ENCODE assay signal across 8 mouse cellular contexts in the genomic region with DNA sequence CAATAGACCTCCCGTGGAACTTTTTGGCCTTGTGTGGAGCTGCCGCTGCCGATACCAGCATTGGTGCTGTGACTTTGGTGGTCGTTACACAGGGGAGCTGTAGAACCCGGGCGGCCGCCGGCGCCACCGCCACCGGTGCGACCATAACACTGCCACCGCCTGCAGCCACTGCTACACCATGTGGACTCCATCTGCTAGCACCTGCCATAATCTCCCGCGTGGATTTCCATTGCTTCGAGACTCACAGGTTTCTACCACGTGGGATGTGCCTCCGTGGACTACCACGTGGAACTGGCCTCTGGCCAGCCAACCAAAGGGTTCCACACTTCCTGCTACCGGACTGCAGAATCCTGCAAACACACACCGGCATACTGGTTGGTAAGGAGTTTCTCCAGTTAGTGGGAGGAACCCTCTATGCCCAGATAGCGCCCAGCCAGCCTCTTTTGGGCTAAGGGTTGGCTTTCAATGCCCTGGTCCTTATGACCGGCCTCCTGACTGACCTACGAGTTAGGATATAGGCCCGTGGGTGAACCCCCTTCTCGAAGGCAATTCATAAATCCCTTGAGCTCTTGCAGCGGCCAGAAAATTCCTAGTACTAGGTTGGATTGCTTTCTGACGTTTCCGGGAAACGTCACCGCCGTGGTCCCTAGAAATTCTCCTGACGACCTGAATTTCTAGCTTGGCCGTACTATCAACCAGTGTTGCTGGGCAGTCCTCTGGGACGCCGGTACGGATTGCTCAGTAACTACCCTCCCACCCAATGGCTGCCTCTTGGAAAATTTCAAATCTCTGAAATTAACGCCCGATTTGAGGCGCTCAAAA. TPM values are rescaled to one million over a fixed set of nuclear protein-coding genes. Genes with fewer than 3 reads are reported as not detected.
DNase-seq lines count a peak whose midpoint lies in the region; ATAC-seq and TF ChIP-seq lines count a peak whose summit lies in the region.

No protein-coding gene starts in this region.

- peak; percentile 55 for DNase-seq in embryo, embryonic 10 days (ENCODE audit: low spot score)
- DNase-seq in embryo, embryonic 9.5 days (ENCODE audit: extremely low spot score): no peak
- DNase-seq in hindbrain, embryonic 14.5 days (ENCODE audit: low spot score): peak; percentile 71
- peak; percentile 21 to 29 for DNase-seq in left cerebral cortex, adult 2 months (ENCODE audit: extremely low spot score in 1 of 2, low spot score in 2 of 2)
- peak; percentile 63 for DNase-seq in lung, postnatal 25 days (ENCODE audit: low spot score)
- DNase-seq in retina, postnatal 1 day: peak; percentile 80

- H3K36me3 ChIP-seq in forebrain, embryonic 13.5 days (ENCODE audit: poor library complexity, severe bottlenecking): peaks cover 8% of the 10 kb centered on the region; the same call in 1 of the 2 replicates
- H3K36me3 ChIP-seq in hindbrain, embryonic 14.5 days (replicated peaks; ENCODE audit: control insufficient read depth, insufficient read depth): no peaks in the 10 kb centered on the region

- peak; percentile 70 for ATAC-seq in cerebellum, adult (ENCODE audit: insufficient number of reproducible peaks, low FRiP score, low TSS enrichment)
- peak; percentile 73 for ATAC-seq in forebrain, embryonic 13.5 days
- ATAC-seq in hindbrain, embryonic 14.5 days (ENCODE audit: low FRiP score): peak; percentile 77

- H3K4me2 ChIP-seq in forebrain, embryonic 13.5 days: peak overlapping the region; percentile 75
- peak overlapping the region; percentile 54 for H3K4me2 ChIP-seq in hindbrain, embryonic 14.5 days (replicated peaks)

- intact Hi-C loops in left cerebral cortex, adult 2 months (cut with DNase I): no loop called here

- peak overlapping the region; percentile 52 for H3K4me3 ChIP-seq in forebrain, embryonic 13.5 days
- H3K4me3 ChIP-seq in hindbrain, embryonic 14.5 days (replicated peaks; ENCODE audit: low read length): peak overlapping the region; percentile 38
- H3K4me3 ChIP-seq in left cerebral cortex, adult 2 months: peak overlapping the region; percentile 41

- H3K27me3 ChIP-seq in forebrain, embryonic 13.5 days: no peaks in the 10 kb centered on the region
- no peaks in the 10 kb centered on the region for H3K27me3 ChIP-seq in hindbrain, embryonic 14.5 days (ENCODE audit: control insufficient read depth, insufficient read depth, low read length)

- H3K9me3 ChIP-seq in forebrain, embryonic 13.5 days (replicated peaks): no peaks in the 10 kb centered on the region
- no peaks in the 10 kb centered on the region for H3K9me3 ChIP-seq in hindbrain, embryonic 14.5 days (ENCODE audit: control insufficient read depth, low read length)

- H3K27ac ChIP-seq in forebrain, embryonic 13.5 days: peak overlapping the region; percentile 81
- peak overlapping the region; percentile 85 for H3K27ac ChIP-seq in hindbrain, embryonic 14.5 days
- H3K27ac ChIP-seq in left cerebral cortex, adult 2 months: no peak overlapping the region

- TF ChIP-seq CTCF in left cerebral cortex, adult 2 months (IDR thresholded peaks at IDR 0.05): no peak

- 1% methylated on average over 40 of the region's 40 CpGs for WGBS in forebrain, embryonic 13.5 days
- 2% methylated on average over 40 of the region's 40 CpGs for WGBS in hindbrain, embryonic 14.5 days

- peaks cover 20% of the 10 kb centered on the region for H3K4me1 ChIP-seq in forebrain, embryonic 13.5 days
- peaks cover 6% of the 10 kb centered on the region; the same call in 1 of the 2 replicates for H3K4me1 ChIP-seq in hindbrain, embryonic 14.5 days (replicated peaks; ENCODE audit: control insufficient read depth, insufficient read depth, low read length)

- H3K9ac ChIP-seq in forebrain, embryonic 13.5 days: peak overlapping the region; percentile 73
- peak overlapping the region; percentile 58 for H3K9ac ChIP-seq in hindbrain, embryonic 14.5 days

RNA-seq across cellular contexts. Expression of gene Eef1a1, which starts 32.0 kb away (rescaled TPM):
- 4,108 and 4,123 TPM in 2 replicates for polyA plus RNA-seq in forebrain, embryonic 13.5 days (2015; fragmentation: Nextera tagmentation; extraction: Ambion mirVana)
- 3,726 and 3,749 TPM in 2 replicates for polyA plus RNA-seq in hindbrain, embryonic 14.5 days (2014; fragmentation: Nextera tagmentation; extraction: Ambion mirVana)
- total RNA-seq in left cerebral cortex, adult 2 months (2021): 1,000 to 10,000 TPM; 2,077 to 2,174 TPM
